Mouse (Mus musculus) neural tube, embryonic 14.5 days (tissue): Measurements from ENCODE around the gene Lgsn. TPM values are rescaled to one million over a fixed set of nuclear protein-coding genes. Genes with fewer than 3 reads are reported as not detected.

Experiments
- ATAC-seq: fragments of 200-750 bp; cut with Nextera tagmentation; 2 replicates; pipeline ENCODE4 v1.8.0; 2017; ENCODE audit warnings: low read depth, mild to moderate bottlenecking, moderate TSS enrichment, moderate library complexity
- H3K27ac ChIP-seq: fragments of 300-500 bp; sonication (generic); 2 replicates; pipeline ENCODE4 v1.5.1; 2014; ENCODE audit warnings: low read depth, mild to moderate bottlenecking, control low read depth, low read length, moderate library complexity, mixed read lengths
- H3K27me3 ChIP-seq: fragments of 300-500 bp; sonication (generic); 2 replicates; pipeline ENCODE4 v1.6.1; 2014; ENCODE audit warnings: low read length; ENCODE audit not compliant: control insufficient read depth, insufficient read depth
- H3K36me3 ChIP-seq: fragments of 300-500 bp; sonication (generic); 2 replicates; pipeline ENCODE4 v1.6.1; 2014; ENCODE audit warnings: low read length, mixed read lengths; ENCODE audit not compliant: control insufficient read depth, insufficient read depth
- H3K4me1 ChIP-seq: fragments of 300-500 bp; sonication (generic); 2 replicates; pipeline ENCODE4 v1.6.1; 2014; ENCODE audit warnings: low read length; ENCODE audit not compliant: control insufficient read depth, insufficient read depth
- H3K4me2 ChIP-seq: fragments of 300-500 bp; sonication (generic); 2 replicates; pipeline ENCODE4 v1.6.1; 2014; ENCODE audit warnings: mild to moderate bottlenecking, low read depth, low read length, control low read depth
- H3K4me3 ChIP-seq: fragments of 300-500 bp; sonication (generic); 2 replicates; pipeline ENCODE4 v1.5.1; 2014; ENCODE audit warnings: low read depth, low read length, control low read depth, mixed read lengths
- H3K9ac ChIP-seq: fragments of 300-500 bp; sonication (generic); replicated peaks from 2 replicates; pipeline ENCODE4 v1.6.1; 2014; ENCODE audit warnings: low read depth, mild to moderate bottlenecking, control low read depth, low read length, mixed read lengths
- H3K9me3 ChIP-seq: fragments of 300-500 bp; sonication (generic); 2 replicates; pipeline ENCODE4 v1.6.1; 2016; ENCODE audit warnings: low read length; ENCODE audit not compliant: control insufficient read depth
- WGBS: fragments of 180-500 bp; shearing (Covaris S2); extraction: QIAGEN DNeasy Blood & Tissue Kit; methylation state at CpG from one replicate; pipeline ENCODE4 v1.1.7; 2014; 5-methylcytosine and 5-hydroxymethylcytosine counted together
- polyA plus RNA-seq: library from polyadenylated mRNA; unstranded; fragments of >200 nt; fragmentation: Nextera tagmentation; extraction: Ambion mirVana; gene quantifications from 2 replicates; pipeline ENCODE4 v1.2.1, GENCODE M21; 2014

Gene Lgsn
- polyA plus RNA-seq, 1 experiment from 2014 or later: not detected

- no peaks in the 10 kb centered on the region for H3K4me1 ChIP-seq
- no peak overlapping the region for H3K4me3 ChIP-seq
- no peaks in the 10 kb centered on the region for H3K27me3 ChIP-seq
- H3K36me3 ChIP-seq: no peaks in the 10 kb centered on the region
- no peak overlapping the region for H3K27ac ChIP-seq
- no peaks in the 10 kb centered on the region for H3K9me3 ChIP-seq
- no peak overlapping the region for H3K4me2 ChIP-seq
- ATAC-seq: no peak
- no peak overlapping the region for H3K9ac ChIP-seq
- 83% methylated on average over 2 of the region's 2 CpGs for WGBS
Observed at GRCm38 (mm10) chr1:31156884-31157283, 19.3 kb upstream of the Lgsn start.

GRCm38 (mm10) chr1:31164527-31165189, 11.5 kb upstream of the Lgsn start:
- Histone ChIP-seq H3K36me3 (no peaks in the 10 kb centered on the region), H3K4me2 (no peak overlapping the region), H3K9ac (no peak overlapping the region), H3K27ac (no peak overlapping the region), H3K9me3 (no peaks in the 10 kb centered on the region), H3K4me3 (no peak overlapping the region), H3K4me1 (no peaks in the 10 kb centered on the region), H3K27me3 (no peaks in the 10 kb centered on the region)
- 88% methylated on average over 18 of the region's 18 CpGs for WGBS
- ATAC-seq: no peak

GRCm38 (mm10) chr1:31165326-31166121, 10.7 kb upstream of the Lgsn start:
- Histone ChIP-seq H3K4me2 (no peak overlapping the region), H3K27me3 (no peaks in the 10 kb centered on the region), H3K4me1 (no peaks in the 10 kb centered on the region), H3K9me3 (no peaks in the 10 kb centered on the region), H3K36me3 (no peaks in the 10 kb centered on the region), H3K4me3 (no peak overlapping the region), H3K9ac (no peak overlapping the region), H3K27ac (no peak overlapping the region)
- no peak for ATAC-seq
- WGBS: 90% methylated on average over 7 of the region's 7 CpGs

GRCm38 (mm10) chr1:31175401-31175800, 800 bp upstream of the Lgsn start:
- no peak for ATAC-seq
- Histone ChIP-seq H3K27ac (no peak overlapping the region), H3K9me3 (no peaks in the 10 kb centered on the region), H3K4me2 (no peak overlapping the region), H3K36me3 (no peaks in the 10 kb centered on the region), H3K4me1 (no peaks in the 10 kb centered on the region), H3K9ac (no peak overlapping the region), H3K4me3 (no peak overlapping the region), H3K27me3 (no peaks in the 10 kb centered on the region)
- WGBS: 75% methylated on average over 3 of the region's 3 CpGs

GRCm38 (mm10) chr1:31178264-31178663, 2.1 kb downstream of the Lgsn start:
- WGBS: 50% methylated on average over 1 of the region's 1 CpGs
- Histone ChIP-seq H3K27ac (no peak overlapping the region), H3K36me3 (no peaks in the 10 kb centered on the region), H3K27me3 (no peaks in the 10 kb centered on the region), H3K9me3 (no peaks in the 10 kb centered on the region), H3K4me3 (no peak overlapping the region), H3K4me1 (no peaks in the 10 kb centered on the region), H3K9ac (no peak overlapping the region), H3K4me2 (no peak overlapping the region)
- 0 out of 2 replicates have a peak, but pooled peaks have one; percentile 49 for ATAC-seq

- no peaks in the 10 kb centered on the region for H3K4me1 ChIP-seq
Observed at GRCm38 (mm10) chr1:31190237-31190866, 14.2 kb downstream of the Lgsn start.

GRCm38 (mm10) chr1:31195633-31196032, 19.4 kb downstream of the Lgsn start:
- Histone ChIP-seq H3K4me1 (no peaks in the 10 kb centered on the region), H3K4me2 (no peak overlapping the region), H3K27me3 (no peaks in the 10 kb centered on the region), H3K9ac (no peak overlapping the region), H3K9me3 (no peaks in the 10 kb centered on the region), H3K4me3 (no peak overlapping the region), H3K36me3 (no peaks in the 10 kb centered on the region), H3K27ac (no peak overlapping the region)
- no peak for ATAC-seq
- WGBS: 73% methylated on average over 1 of the region's 1 CpGs

More at GRCm38 (mm10) chr1:31190237-31190866, 14.2 kb downstream of the Lgsn start:
- Histone ChIP-seq H3K9me3 (no peaks in the 10 kb centered on the region), H3K4me3 (no peak overlapping the region), H3K4me2 (no peak overlapping the region), H3K27me3 (no peaks in the 10 kb centered on the region), H3K9ac (no peak overlapping the region), H3K27ac (no peak overlapping the region), H3K36me3 (no peaks in the 10 kb centered on the region)
- ATAC-seq: no peak
- 81% methylated on average over 10 of the region's 10 CpGs for WGBS

GRCm38 (mm10) chr1:31196959-31197358, 20.8 kb downstream of the Lgsn start:
- H3K9ac ChIP-seq: no peak overlapping the region
- 46% methylated on average over 3 of the region's 3 CpGs for WGBS
- H3K27ac ChIP-seq: no peak overlapping the region
- no peak overlapping the region for H3K4me3 ChIP-seq
- ATAC-seq: peak; percentile 84
- H3K4me1 ChIP-seq: no peaks in the 10 kb centered on the region
- no peaks in the 10 kb centered on the region for H3K36me3 ChIP-seq
- no peak overlapping the region for H3K4me2 ChIP-seq
- H3K9me3 ChIP-seq: no peaks in the 10 kb centered on the region
- H3K27me3 ChIP-seq: no peaks in the 10 kb centered on the region

- no peak overlapping the region for H3K4me3 ChIP-seq
- H3K36me3 ChIP-seq: no peaks in the 10 kb centered on the region
- no peak overlapping the region for H3K4me2 ChIP-seq
- H3K27me3 ChIP-seq: no peaks in the 10 kb centered on the region
- H3K27ac ChIP-seq: no peak overlapping the region
- 92% methylated on average over 10 of the region's 10 CpGs for WGBS
- no peak overlapping the region for H3K9ac ChIP-seq
- no peak for ATAC-seq
- H3K4me1 ChIP-seq: no peaks in the 10 kb centered on the region
- H3K9me3 ChIP-seq: no peaks in the 10 kb centered on the region
Observed at GRCm38 (mm10) chr1:31203771-31204170, 27.6 kb downstream of the Lgsn start.
